Mouse (Mus musculus) MEL (cell line): ENCODE measurements around the gene App. TPM values are rescaled to one million over a fixed set of nuclear protein-coding genes. Genes with fewer than 3 reads are reported as not detected.

ENCODE experiments used
- DNase-seq: peaks from one replicate; pipeline ENCODE4 v3.0.0; 2011; ENCODE audit warnings: low read depth, low spot score
- H3K27ac ChIP-seq: 2 replicates; pipeline ENCODE4 v1.5.1; 2012; ENCODE audit warnings: low read depth, mild to moderate bottlenecking, control low read depth, low read length, moderate library complexity; ENCODE audit not compliant: control insufficient read depth
- H3K27me3 ChIP-seq, 2 experiments: fragments of 150-350 bp in 1 of 2; sonication (generic) in 1 of 2; 2 replicates each; pipeline ENCODE4 v1.6.1; 2012; ENCODE audit warnings: low read length in 2 of 2, mild to moderate bottlenecking in 2 of 2, improper control_type of control experiment in 1 of 2, moderate library complexity in 1 of 2; ENCODE audit not compliant: insufficient read depth in 2 of 2, control insufficient read depth in 1 of 2
- H3K36me3 ChIP-seq, 2 experiments: 2 replicates each; pipeline ENCODE4 v1.6.1; 2012 to 2014; ENCODE audit warnings: low read length in 2 of 2, improper control_type of control experiment in 1 of 2, inconsistent platforms in 1 of 2, mild to moderate bottlenecking in 1 of 2; ENCODE audit not compliant: insufficient read depth in 2 of 2, control insufficient read depth in 1 of 2
- H3K4me1 ChIP-seq, 2 experiments: fragments of 150-350 bp in 1 of 2; sonication (generic) in 1 of 2; 2 replicates each; pipeline ENCODE4 v1.6.1; 2012; ENCODE audit warnings: low read length in 2 of 2, improper control_type of control experiment in 1 of 2, mild to moderate bottlenecking in 1 of 2; ENCODE audit not compliant: insufficient read depth in 2 of 2, control insufficient read depth in 1 of 2
- H3K4me3 ChIP-seq, 2 experiments: fragments of 150-350 bp in 1 of 2; sonication (generic) in 1 of 2; 2 replicates each; pipeline ENCODE4 v1.5.1; 2012; ENCODE audit warnings: low read depth in 2 of 2, low read length in 2 of 2, mild to moderate bottlenecking in 2 of 2, moderate library complexity in 2 of 2, control low read depth in 1 of 2, improper control_type of control experiment in 1 of 2; ENCODE audit not compliant: control insufficient read depth in 1 of 2, insufficient read depth in 1 of 2
- H3K79me2 ChIP-seq: 2 replicates; pipeline ENCODE4 v1.6.1; 2012; ENCODE audit warnings: mild to moderate bottlenecking, low read length, moderate library complexity; ENCODE audit not compliant: control insufficient read depth, poor library complexity, insufficient read depth
- H3K9ac ChIP-seq: 2 replicates; pipeline ENCODE4 v1.6.1; 2012; ENCODE audit warnings: low read depth, mild to moderate bottlenecking, control low read depth, low read length, moderate library complexity; ENCODE audit not compliant: control insufficient read depth, poor library complexity, severe bottlenecking
- H3K9me3 ChIP-seq: fragments of 150-350 bp; sonication (generic); replicated peaks from 2 replicates; pipeline ENCODE4 v1.6.1; 2012; ENCODE audit warnings: mild to moderate bottlenecking, low read length, improper control_type of control experiment, moderate library complexity; ENCODE audit not compliant: insufficient read depth
- CHD1 ChIP-seq: IDR thresholded peaks from 2 replicates; pipeline ENCODE4 v1.6.1; 2012; ENCODE audit warnings: low read depth, mild to moderate bottlenecking, inconsistent platforms, low read length, improper control_type of control experiment
- CTCF ChIP-seq, 3 experiments: IDR thresholded peaks in 2 of 3; conservative IDR thresholded peaks in 1 of 3; 2 replicates each; pipeline ENCODE4 v1.5.1; 2011 to 2012; ENCODE audit warnings: low read length in 3 of 3, low read depth in 2 of 3, mild to moderate bottlenecking in 2 of 3, improper control_type of control experiment in 1 of 3, inconsistent platforms in 1 of 3, mixed read lengths in 1 of 3, moderate library complexity in 1 of 3; ENCODE audit not compliant: control insufficient read depth in 1 of 3, insufficient read depth in 1 of 3, poor library complexity in 1 of 3, severe bottlenecking in 1 of 3
- GABPA ChIP-seq: IDR thresholded peaks from 2 replicates; pipeline ENCODE4 v1.6.1; 2012; ENCODE audit warnings: low read depth, mild to moderate bottlenecking, inconsistent platforms, low read length, improper control_type of control experiment, moderate library complexity
- GATA1 ChIP-seq: IDR thresholded peaks from 2 replicates; pipeline ENCODE4 v1.6.1; 2011; ENCODE audit warnings: low read depth, low read length, improper control_type of control experiment
- HCFC1 ChIP-seq: IDR thresholded peaks from 2 replicates; pipeline ENCODE4 v1.6.1; 2012; ENCODE audit warnings: low read depth, mild to moderate bottlenecking, inconsistent platforms, low read length, improper control_type of control experiment, moderate library complexity
- JUND ChIP-seq: IDR thresholded peaks from 2 replicates; pipeline ENCODE4 v1.6.1; 2011; ENCODE audit warnings: low read depth, mild to moderate bottlenecking, improper control_type of control experiment, low read length
- MAX ChIP-seq: IDR thresholded peaks from 2 replicates; pipeline ENCODE4 v1.6.1; 2011; ENCODE audit warnings: low read length, improper control_type of control experiment
- MEF2A ChIP-seq: IDR thresholded peaks from 2 replicates; pipeline ENCODE4 v1.6.1; 2014; ENCODE audit warnings: low read depth, mild to moderate bottlenecking, inconsistent platforms, low read length, improper control_type of control experiment; ENCODE audit not compliant: poor library complexity, insufficient replicate concordance, severe bottlenecking; ENCODE audit errors: extremely low read depth
- MXI1 ChIP-seq: IDR thresholded peaks from 2 replicates; pipeline ENCODE4 v1.6.1; 2011; ENCODE audit warnings: mild to moderate bottlenecking, low read depth, low read length, improper control_type of control experiment
- MYB ChIP-seq: IDR thresholded peaks from 2 replicates; pipeline ENCODE4 v1.6.1; 2011; ENCODE audit warnings: mild to moderate bottlenecking, low read depth, low read length, improper control_type of control experiment
- MYC ChIP-seq: IDR thresholded peaks from 2 replicates; pipeline ENCODE4 v1.6.1; 2011; ENCODE audit warnings: low read depth, mild to moderate bottlenecking, low read length, improper control_type of control experiment, moderate library complexity
- NELFE ChIP-seq: IDR thresholded peaks from 2 replicates; pipeline ENCODE4 v1.6.1; 2011; ENCODE audit warnings: low read depth, low read length, improper control_type of control experiment
- NRF1 ChIP-seq: IDR thresholded peaks from 2 replicates; pipeline ENCODE4 v1.6.1; 2014; ENCODE audit warnings: low read depth, mild to moderate bottlenecking, inconsistent platforms, low read length, improper control_type of control experiment, moderate library complexity; ENCODE audit not compliant: poor library complexity, insufficient read depth, severe bottlenecking
- POLR2A ChIP-seq, 2 experiments: IDR thresholded peaks; 2 replicates each; pipeline ENCODE4 v1.6.1; 2011 to 2012; ENCODE audit warnings: low read length in 2 of 2, mild to moderate bottlenecking in 2 of 2, control low read depth in 1 of 2, improper control_type of control experiment in 1 of 2, low read depth in 1 of 2, moderate library complexity in 1 of 2; ENCODE audit not compliant: control insufficient read depth in 1 of 2, insufficient read depth in 1 of 2, poor library complexity in 1 of 2
- POLR2AphosphoS2 ChIP-seq: IDR thresholded peaks from 2 replicates; pipeline ENCODE4 v1.6.1; 2011; ENCODE audit warnings: low read length, improper control_type of control experiment
- POLR2AphosphoS5 ChIP-seq: IDR thresholded peaks from 2 replicates; pipeline ENCODE4 v1.6.1; 2012; ENCODE audit warnings: low read depth, borderline replicate concordance, mild to moderate bottlenecking, inconsistent platforms, low read length, moderate library complexity, mixed read lengths
- SIN3A ChIP-seq: IDR thresholded peaks from 2 replicates; pipeline ENCODE4 v1.6.1; 2012; ENCODE audit warnings: low read length, improper control_type of control experiment, inconsistent platforms
- SMC3 ChIP-seq: IDR thresholded peaks from 2 replicates; pipeline ENCODE4 v1.6.1; 2011; ENCODE audit warnings: low read depth, low read length, improper control_type of control experiment
- TAL1 ChIP-seq: IDR thresholded peaks from 2 replicates; pipeline ENCODE4 v1.6.1; 2012; ENCODE audit warnings: mild to moderate bottlenecking, inconsistent platforms, low read length, moderate library complexity, mixed read lengths
- UBTF ChIP-seq: IDR thresholded peaks from 2 replicates; pipeline ENCODE4 v1.6.1; 2012; ENCODE audit warnings: low read depth, mild to moderate bottlenecking, inconsistent platforms, low read length, improper control_type of control experiment, moderate library complexity, borderline replicate concordance; ENCODE audit not compliant: insufficient read depth
- USF1 ChIP-seq: IDR thresholded peaks from 2 replicates; pipeline ENCODE4 v1.6.1; 2014; ENCODE audit warnings: low read depth, mild to moderate bottlenecking, inconsistent platforms, low read length, improper control_type of control experiment, moderate library complexity
- USF2 ChIP-seq, 2 experiments: IDR thresholded peaks; 2 replicates each; pipeline ENCODE4 v1.6.1; 2011 to 2012; ENCODE audit warnings: improper control_type of control experiment in 2 of 2, low read length in 2 of 2, borderline replicate concordance in 1 of 2, inconsistent platforms in 1 of 2, low read depth in 1 of 2, mild to moderate bottlenecking in 1 of 2; ENCODE audit not compliant: insufficient read depth in 1 of 2
- ZC3H11A ChIP-seq: IDR thresholded peaks from 2 replicates; pipeline ENCODE4 v1.6.1; 2012; ENCODE audit warnings: low read depth, mild to moderate bottlenecking, inconsistent platforms, low read length, improper control_type of control experiment
- ZNF384 ChIP-seq: IDR thresholded peaks from 2 replicates; pipeline ENCODE4 v1.6.1; 2012; ENCODE audit warnings: low read depth, mild to moderate bottlenecking, inconsistent platforms, low read length, improper control_type of control experiment
- polyA plus RNA-seq, 2 experiments: library from polyadenylated mRNA; stranded (reverse) in 1 of 2; unstranded in 1 of 2; fragments of >175 nt in 1 of 2; fragments of >200 nt in 1 of 2; gene quantifications; 2 replicates each; pipeline versions ENCODE4 v1.2.1 to v1.2.4; 2012; ENCODE audit warnings: low replicate concordance in 2 of 2, low read depth in 1 of 2; ENCODE audit not compliant: insufficient read length in 2 of 2, insufficient read depth in 1 of 2, missing spikeins in 1 of 2
- total RNA-seq: library from RNA; depleted of rRNA; stranded (reverse); fragments of 300-350 nt; gene quantifications from 2 replicates; pipeline ENCODE4 v1.2.3, GENCODE M21; 2012

The App gene
- total and polyA plus RNA-seq, 3 experiments, result not detected

DNA sequence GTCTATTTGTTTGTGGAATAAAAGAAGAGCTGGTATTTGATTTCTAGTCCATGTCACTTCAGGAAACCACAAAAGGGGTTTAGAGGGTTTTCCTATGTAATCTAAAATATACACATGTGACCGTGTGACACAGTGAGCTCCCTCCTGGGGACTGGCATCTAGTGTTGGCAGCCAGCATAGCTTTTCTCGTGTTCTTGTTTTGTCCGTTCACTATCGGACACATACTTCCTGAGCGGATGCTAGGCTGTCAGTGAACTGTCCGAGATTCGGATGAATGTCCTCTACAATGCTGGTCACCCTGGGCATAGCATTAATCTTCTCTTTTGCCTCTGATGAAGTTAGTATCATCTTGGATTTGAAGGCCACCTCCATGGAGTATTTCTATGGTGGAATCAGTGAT is 180.7 kb downstream of the App start:
- no peaks in the 10 kb centered on the region for H3K4me1 ChIP-seq
- H3K9ac ChIP-seq, result no peak overlapping the region
- DNase-seq, result no peak
- no peak overlapping the region for H3K4me3 ChIP-seq
- no peaks in the 10 kb centered on the region for H3K36me3 ChIP-seq
- H3K79me2 ChIP-seq, result no peaks in the 10 kb centered on the region
- no peak for TF ChIP-seq JUND
- no peak for TF ChIP-seq POLR2AphosphoS5
- TF ChIP-seq HCFC1, result no peak
- no peak for TF ChIP-seq POLR2AphosphoS2
- no peak for TF ChIP-seq MYB
- no peak for TF ChIP-seq ZNF384
- TF ChIP-seq UBTF, result no peak
- no peak for TF ChIP-seq MYC
- TF ChIP-seq USF2 (IDR thresholded peaks at IDR 0.05; ENCODE audit: borderline replicate concordance in 1 of 2, insufficient read depth in 1 of 2, low read depth in 1 of 2, low read length in 2 of 2), result no peak
- TF ChIP-seq CTCF (IDR thresholded peaks at IDR 0.05 in 2 of 3, conservative IDR thresholded peaks at IDR 0.05 in 1 of 3; ENCODE audit: control insufficient read depth in 1 of 3, insufficient read depth in 1 of 3, low read depth in 2 of 3, low read length in 3 of 3, poor library complexity in 1 of 3, severe bottlenecking in 1 of 3), result no peak
- TF ChIP-seq POLR2A (IDR thresholded peaks at IDR 0.05; ENCODE audit: control insufficient read depth in 1 of 2, insufficient read depth in 1 of 2, low read depth in 1 of 2, low read length in 2 of 2, poor library complexity in 1 of 2), result no peak
- TF ChIP-seq NRF1, result no peak
- TF ChIP-seq GATA1, result no peak
- no peak for TF ChIP-seq ZC3H11A
- TF ChIP-seq CHD1, result no peak
- no peak for TF ChIP-seq SIN3A
- TF ChIP-seq MEF2A, result no peak
- no peak for TF ChIP-seq USF1
- TF ChIP-seq SMC3, result no peak
- no peak for TF ChIP-seq MAX
- TF ChIP-seq, all 39 proteins: peak for 0
- H3K27ac ChIP-seq, result no peak overlapping the region
- no peaks in the 10 kb centered on the region for H3K9me3 ChIP-seq
- H3K27me3 ChIP-seq, result no peaks in the 10 kb centered on the region

DNA sequence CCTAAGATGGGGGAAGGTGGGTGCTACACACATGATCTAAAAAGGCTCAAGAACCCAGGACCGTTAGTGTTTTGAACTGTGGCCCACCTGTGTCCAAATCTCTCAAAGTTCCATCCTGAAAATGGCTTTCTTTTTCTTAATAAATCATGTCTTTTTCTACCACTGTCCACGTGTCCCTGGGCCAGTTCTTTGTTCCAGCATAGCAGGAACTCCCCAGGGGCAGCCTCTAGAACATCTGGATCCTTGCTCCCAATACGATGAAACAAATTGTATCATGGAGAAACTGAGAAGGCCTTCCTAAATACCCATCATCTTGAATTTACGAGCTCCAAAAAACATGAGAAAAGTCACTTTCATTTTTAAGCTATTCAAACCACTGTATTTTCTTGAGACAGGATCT is 182.6 kb downstream of the App start:
- Histone ChIP-seq H3K79me2 (no peaks in the 10 kb centered on the region), H3K36me3 (no peaks in the 10 kb centered on the region), H3K4me3 (no peak overlapping the region), H3K9ac (no peak overlapping the region), H3K4me1 (no peaks in the 10 kb centered on the region), H3K27me3 (no peaks in the 10 kb centered on the region), H3K9me3 (no peaks in the 10 kb centered on the region), H3K27ac (no peak overlapping the region)
- TF ChIP-seq MXI1 (no peak), CHD1 (no peak), TAL1 (no peak), USF2 (IDR thresholded peaks at IDR 0.05; ENCODE audit: borderline replicate concordance in 1 of 2, insufficient read depth in 1 of 2, low read depth in 1 of 2, low read length in 2 of 2) (no peak), NRF1 (no peak), GABPA (no peak), NELFE (no peak)
- no peak for DNase-seq
